Mouse (Mus musculus): ENCODE results near the gene Tm4sf5. TPM values are rescaled to one million over a fixed set of nuclear protein-coding genes. Genes with fewer than 3 reads are reported as not detected.

Tm4sf5 gene
- polyA plus RNA-seq, 1 experiment from 2014 or later, result 2.3 TPM

- Histone ChIP-seq H3K4me3 (ENCODE audit: low read depth, low read length) (no peak overlapping the region), H3K4me1 (ENCODE audit: control insufficient read depth, low read depth, low read length) (no peaks in the 10 kb centered on the region), H3K27me3 (ENCODE audit: control insufficient read depth, insufficient read depth, low read depth, low read length) (no peaks in the 10 kb centered on the region), H3K36me3 (ENCODE audit: control insufficient read depth, insufficient read depth) (no peaks in the 10 kb centered on the region), H3K27ac (ENCODE audit: low read length) (no peak overlapping the region), H3K4me2 (ENCODE audit: low read depth, low read length) (no peak overlapping the region), H3K9me3 (replicated peaks; ENCODE audit: control insufficient read depth, low read length) (no peaks in the 10 kb centered on the region), H3K9ac (ENCODE audit: low read depth, low read length) (no peak overlapping the region)
- ATAC-seq (ENCODE audit: low read depth), result no peak
- 68% methylated on average over 8 of the region's 8 CpGs for whole genome bisulfite sequencing (ENCODE audit: insufficient replicate concordance)
Measured at GRCm38 (mm10) chr11:70551526-70551925, 46.5 kb downstream of the Tm4sf5 start.

GRCm38 (mm10) chr11:70553940-70554339 is 48.9 kb downstream of the Tm4sf5 start:
- 31% methylated on average over 6 of the region's 7 CpGs for WGBS (ENCODE audit: insufficient replicate concordance)
- ATAC-seq (ENCODE audit: low read depth), result no peak
- no peaks in the 10 kb centered on the region for H3K27me3 ChIP-seq (ENCODE audit: control insufficient read depth, insufficient read depth, low read depth, low read length)
- H3K4me2 ChIP-seq (ENCODE audit: low read depth, low read length), result no peak overlapping the region
- no peaks in the 10 kb centered on the region for H3K4me1 ChIP-seq (ENCODE audit: control insufficient read depth, low read depth, low read length)
- H3K9me3 ChIP-seq (replicated peaks; ENCODE audit: control insufficient read depth, low read length), result no peaks in the 10 kb centered on the region
- H3K27ac ChIP-seq (ENCODE audit: low read length), result no peak overlapping the region
- no peaks in the 10 kb centered on the region for H3K36me3 ChIP-seq (ENCODE audit: control insufficient read depth, insufficient read depth)
- no peak overlapping the region for H3K4me3 ChIP-seq (ENCODE audit: low read depth, low read length)
- no peak overlapping the region for H3K9ac ChIP-seq (ENCODE audit: low read depth, low read length)

- 79% methylated on average over 9 of the region's 9 CpGs for WGBS (ENCODE audit: insufficient replicate concordance)
- H3K9me3 ChIP-seq (replicated peaks; ENCODE audit: control insufficient read depth, low read length), result no peaks in the 10 kb centered on the region
- H3K4me3 ChIP-seq (ENCODE audit: low read depth, low read length), result no peak overlapping the region
- H3K4me1 ChIP-seq (ENCODE audit: control insufficient read depth, low read depth, low read length), result peaks cover 8% of the 10 kb centered on the region
- H3K9ac ChIP-seq (ENCODE audit: low read depth, low read length), result no peak overlapping the region
- no peaks in the 10 kb centered on the region for H3K27me3 ChIP-seq (ENCODE audit: control insufficient read depth, insufficient read depth, low read depth, low read length)
- no peaks in the 10 kb centered on the region for H3K36me3 ChIP-seq (ENCODE audit: control insufficient read depth, insufficient read depth)
- ATAC-seq (ENCODE audit: low read depth), result no peak
- no peak overlapping the region for H3K27ac ChIP-seq (ENCODE audit: low read length)
- H3K4me2 ChIP-seq (ENCODE audit: low read depth, low read length), result no peak overlapping the region
Measured at GRCm38 (mm10) chr11:70557545-70557944, 52.5 kb downstream of the Tm4sf5 start.

Other genes starting within 250 kb of the Tm4sf5 start
- gene Alox12, start 249.9 kb upstream of the Tm4sf5 start, polyA plus RNA-seq (2015; fragmentation: Nextera tagmentation; extraction: Ambion mirVana), result 13.0 and 14.8 TPM in 2 replicates
- gene Alox12e, start 182.6 kb upstream of the Tm4sf5 start, polyA plus RNA-seq (2015; fragmentation: Nextera tagmentation; extraction: Ambion mirVana), result 0.11 TPM in 1 of 2 replicates, not detected in the other
- gene Alox15, start 153.2 kb upstream of the Tm4sf5 start, polyA plus RNA-seq (2015; fragmentation: Nextera tagmentation; extraction: Ambion mirVana), result 1.7 and 2.0 TPM in 2 replicates
- 11.1 and 13.1 TPM in 2 replicates for gene Pelp1, start 95.2 kb upstream of the Tm4sf5 start, polyA plus RNA-seq (2015; fragmentation: Nextera tagmentation; extraction: Ambion mirVana)
- 15.0 and 15.8 TPM in 2 replicates for gene Arrb2, start 72.6 kb upstream of the Tm4sf5 start, polyA plus RNA-seq (2015; fragmentation: Nextera tagmentation; extraction: Ambion mirVana)
- 12.8 and 13.7 TPM in 2 replicates for gene Med11, start 53.3 kb upstream of the Tm4sf5 start, polyA plus RNA-seq (2015; fragmentation: Nextera tagmentation; extraction: Ambion mirVana)
- 0.42 and 0.87 TPM in 2 replicates for gene Zmynd15, start 45.8 kb upstream of the Tm4sf5 start, polyA plus RNA-seq (2015; fragmentation: Nextera tagmentation; extraction: Ambion mirVana)
- 2.6 and 3.0 TPM in 2 replicates for gene Cxcl16, start 45.3 kb upstream of the Tm4sf5 start, polyA plus RNA-seq (2015; fragmentation: Nextera tagmentation; extraction: Ambion mirVana)
- 0.44 and 0.65 TPM in 2 replicates for gene Vmo1, start 9.4 kb downstream of the Tm4sf5 start, polyA plus RNA-seq (2015; fragmentation: Nextera tagmentation; extraction: Ambion mirVana)
- 33.8 and 35.3 TPM in 2 replicates for gene Gltpd2, start 14.0 kb downstream of the Tm4sf5 start, polyA plus RNA-seq (2015; fragmentation: Nextera tagmentation; extraction: Ambion mirVana)
- gene Psmb6, start 20.1 kb downstream of the Tm4sf5 start, polyA plus RNA-seq (2015; fragmentation: Nextera tagmentation; extraction: Ambion mirVana), result 291 and 307 TPM in 2 replicates
- not detected in 2 replicates for gene Gm40193, start 27.7 kb downstream of the Tm4sf5 start, polyA plus RNA-seq (2015; fragmentation: Nextera tagmentation; extraction: Ambion mirVana)
- 2.1 and 2.9 TPM in 2 replicates for gene Pld2, start 34.8 kb downstream of the Tm4sf5 start, polyA plus RNA-seq (2015; fragmentation: Nextera tagmentation; extraction: Ambion mirVana)
- 4.0 and 6.0 TPM in 2 replicates for gene Mink1, start 57.6 kb downstream of the Tm4sf5 start, polyA plus RNA-seq (2015; fragmentation: Nextera tagmentation; extraction: Ambion mirVana)
- not detected in 2 replicates for gene 4930544D05Rik, start 110.6 kb downstream of the Tm4sf5 start, polyA plus RNA-seq (2015; fragmentation: Nextera tagmentation; extraction: Ambion mirVana)
- gene Chrne, start 114.0 kb downstream of the Tm4sf5 start, polyA plus RNA-seq (2015; fragmentation: Nextera tagmentation; extraction: Ambion mirVana), result not detected in 2 replicates
- gene Gp1ba, start 133.9 kb downstream of the Tm4sf5 start, polyA plus RNA-seq (2015; fragmentation: Nextera tagmentation; extraction: Ambion mirVana), result 2.3 and 3.9 TPM in 2 replicates
- gene Rnf167, start 142.0 kb downstream of the Tm4sf5 start, polyA plus RNA-seq (2015; fragmentation: Nextera tagmentation; extraction: Ambion mirVana), result 76.4 and 79.6 TPM in 2 replicates
- gene Slc25a11, start 142.2 kb downstream of the Tm4sf5 start, polyA plus RNA-seq (2015; fragmentation: Nextera tagmentation; extraction: Ambion mirVana), result 74.5 and 79.2 TPM in 2 replicates
- gene Pfn1, start 149.4 kb downstream of the Tm4sf5 start, polyA plus RNA-seq (2015; fragmentation: Nextera tagmentation; extraction: Ambion mirVana), result 899 and 965 TPM in 2 replicates
- gene Eno3, start 152.0 kb downstream of the Tm4sf5 start, polyA plus RNA-seq (2015; fragmentation: Nextera tagmentation; extraction: Ambion mirVana), result 11.6 and 22.1 TPM in 2 replicates
- 57.5 and 59.7 TPM in 2 replicates for gene Spag7, start 164.2 kb downstream of the Tm4sf5 start, polyA plus RNA-seq (2015; fragmentation: Nextera tagmentation; extraction: Ambion mirVana)
- 3.0 and 4.3 TPM in 2 replicates for gene Camta2, start 182.9 kb downstream of the Tm4sf5 start, polyA plus RNA-seq (2015; fragmentation: Nextera tagmentation; extraction: Ambion mirVana)
- gene Inca1, start 194.9 kb downstream of the Tm4sf5 start, polyA plus RNA-seq (2015; fragmentation: Nextera tagmentation; extraction: Ambion mirVana), result 1.1 and 1.4 TPM in 2 replicates
- gene Kif1c, start 195.3 kb downstream of the Tm4sf5 start, polyA plus RNA-seq (2015; fragmentation: Nextera tagmentation; extraction: Ambion mirVana), result 0.77 and 1.1 TPM in 2 replicates

All from liver, embryonic 16.5 days (tissue).